Mouse (Mus musculus) lung, embryonic 14.5 days (tissue): ENCODE data around the gene Gm37419. TPM values are rescaled to one million over a fixed set of nuclear protein-coding genes. Genes with fewer than 3 reads are reported as not detected.

Experiments
- ATAC-seq: fragments of 200-750 bp; cut with Nextera tagmentation; 2 replicates; pipeline ENCODE4 v1.8.0; 2017; ENCODE audit warnings: mild to moderate bottlenecking, moderate TSS enrichment, moderate library complexity; ENCODE audit not compliant: insufficient read depth
- DNase-seq: peaks from one replicate; pipeline ENCODE4 v3.0.0-alpha.2; 2015
- H3K27ac ChIP-seq: fragments of 300-500 bp; sonication (generic); 2 replicates; pipeline ENCODE4 v1.5.1; 2014; ENCODE audit warnings: low read depth, mild to moderate bottlenecking, moderate library complexity
- H3K27me3 ChIP-seq: fragments of 300-500 bp; sonication (generic); 2 replicates; pipeline ENCODE4 v1.6.1; 2014; ENCODE audit warnings: low read length, control low read depth; ENCODE audit not compliant: insufficient read depth
- H3K36me3 ChIP-seq: fragments of 300-500 bp; sonication (generic); 2 replicates; pipeline ENCODE4 v1.6.1; 2014; ENCODE audit warnings: control low read depth; ENCODE audit not compliant: insufficient read depth
- H3K4me1 ChIP-seq: fragments of 300-500 bp; sonication (generic); 2 replicates; pipeline ENCODE4 v1.6.1; 2014; ENCODE audit warnings: antibody characterized with exemption, control low read depth; ENCODE audit not compliant: insufficient read depth
- H3K4me2 ChIP-seq: fragments of 300-500 bp; sonication (generic); 2 replicates; pipeline ENCODE4 v1.6.1; 2014; ENCODE audit warnings: mild to moderate bottlenecking
- H3K4me3 ChIP-seq: fragments of 300-500 bp; sonication (generic); 2 replicates; pipeline ENCODE4 v1.5.1; 2014; ENCODE audit warnings: low read depth, low read length
- H3K9ac ChIP-seq: fragments of 300-500 bp; sonication (generic); 2 replicates; pipeline ENCODE4 v1.6.1; 2014
- H3K9me3 ChIP-seq: fragments of 300-500 bp; sonication (generic); 2 replicates; pipeline ENCODE4 v1.6.1; 2016; ENCODE audit warnings: low read depth, low read length, control low read depth
- CTCF ChIP-seq: IDR thresholded peaks from 2 replicates; pipeline ENCODE4 v1.5.1; 2016; ENCODE audit warnings: antibody characterized with exemption, low read depth
- WGBS: fragments of 180-500 bp; shearing (Covaris S2); extraction: QIAGEN DNeasy Blood & Tissue Kit; methylation state at CpG from one replicate; pipeline ENCODE4 v1.1.7; 2014; 5-methylcytosine and 5-hydroxymethylcytosine counted together
- polyA plus RNA-seq: library from polyadenylated mRNA; unstranded; fragments of >200 nt; fragmentation: Nextera tagmentation; extraction: Ambion mirVana; gene quantifications from 2 replicates; pipeline ENCODE4 v1.2.1, GENCODE M21; 2014

The Gm37419 gene
- polyA plus RNA-seq, 1 experiment from 2014 or later: not detected

GRCm38 (mm10) chr16:23990161-23990970 is 2.1 kb downstream of the Gm37419 start:
- DNase-seq: no peak
- 44% methylated on average over 11 of the region's 11 CpGs for WGBS
- Histone ChIP-seq H3K4me1 (no peaks in the 10 kb centered on the region; the same call in 1 of the 2 replicates), H3K27ac (no peak overlapping the region), H3K4me3 (peak overlapping the region; percentile 75), H3K9ac (peak overlapping the region; percentile 84), H3K9me3 (no peaks in the 10 kb centered on the region), H3K27me3 (peaks cover 10% of the 10 kb centered on the region; the same call in 1 of the 2 replicates), H3K4me2 (peak overlapping the region; percentile 93), H3K36me3 (no peaks in the 10 kb centered on the region)
- ATAC-seq: no peak
- TF ChIP-seq CTCF: no peak

- Histone ChIP-seq H3K4me1 (no peaks in the 10 kb centered on the region; the same call in 1 of the 2 replicates), H3K9me3 (no peaks in the 10 kb centered on the region), H3K36me3 (no peaks in the 10 kb centered on the region), H3K9ac (no peak overlapping the region), H3K27me3 (peaks cover 3% of the 10 kb centered on the region; the same call in 1 of the 2 replicates), H3K4me3 (no peak overlapping the region), H3K4me2 (no peak overlapping the region), H3K27ac (no peak overlapping the region)
- peak; percentile 94 for TF ChIP-seq CTCF
- ATAC-seq (no peak), DNase-seq (peak; percentile 91)
- 5% methylated on average over 4 of the region's 4 CpGs for WGBS
Observed at GRCm38 (mm10) chr16:23991170-23991569, 2.9 kb downstream of the Gm37419 start.

GRCm38 (mm10) chr16:23991846-23992580 is 3.7 kb downstream of the Gm37419 start:
- 82% methylated on average over 14 of the region's 14 CpGs for WGBS
- DNase-seq: no peak

GRCm38 (mm10) chr16:23993351-23994321 is 5.4 kb downstream of the Gm37419 start:
- WGBS: 30% methylated on average over 17 of the region's 17 CpGs

More at GRCm38 (mm10) chr16:23991846-23992580, 3.7 kb downstream of the Gm37419 start:
- no peak overlapping the region for H3K9ac ChIP-seq
- ATAC-seq: no peak
- no peak overlapping the region for H3K4me3 ChIP-seq
- no peaks in the 10 kb centered on the region; the same call in 1 of the 2 replicates for H3K4me1 ChIP-seq
- H3K27ac ChIP-seq: no peak overlapping the region
- H3K27me3 ChIP-seq: no peaks in the 10 kb centered on the region
- no peak overlapping the region for H3K4me2 ChIP-seq
- H3K36me3 ChIP-seq: no peaks in the 10 kb centered on the region
- TF ChIP-seq CTCF: no peak
- no peaks in the 10 kb centered on the region for H3K9me3 ChIP-seq

GRCm38 (mm10) chr16:23996342-23996741 is 8.1 kb downstream of the Gm37419 start:
- H3K27me3 ChIP-seq: no peaks in the 10 kb centered on the region
- H3K27ac ChIP-seq: no peak overlapping the region
- no peak for TF ChIP-seq CTCF
- H3K9ac ChIP-seq: no peak overlapping the region
- H3K4me1 ChIP-seq: no peaks in the 10 kb centered on the region
- WGBS: 71% methylated on average over 7 of the region's 7 CpGs
- H3K9me3 ChIP-seq: no peaks in the 10 kb centered on the region
- no peak for DNase-seq
- H3K4me2 ChIP-seq: no peak overlapping the region
- no peak overlapping the region for H3K4me3 ChIP-seq
- H3K36me3 ChIP-seq: no peaks in the 10 kb centered on the region
- no peak for ATAC-seq

More at GRCm38 (mm10) chr16:23993351-23994321, 5.4 kb downstream of the Gm37419 start:
- H3K27me3 ChIP-seq: no peaks in the 10 kb centered on the region
- no peak overlapping the region for H3K4me3 ChIP-seq
- ATAC-seq (peak; percentile 22), DNase-seq (peak; percentile 67)
- H3K9ac ChIP-seq: no peak overlapping the region
- TF ChIP-seq CTCF: no peak
- H3K27ac ChIP-seq: peak overlapping the region; percentile 19; the same call in 1 of the 2 replicates
- no peaks in the 10 kb centered on the region for H3K36me3 ChIP-seq
- no peaks in the 10 kb centered on the region for H3K9me3 ChIP-seq
- peak overlapping the region; percentile 44 for H3K4me2 ChIP-seq
- no peaks in the 10 kb centered on the region; the same call in 1 of the 2 replicates for H3K4me1 ChIP-seq

- DNase-seq (no peak), ATAC-seq (no peak)
- Histone ChIP-seq H3K9ac (no peak overlapping the region), H3K4me3 (no peak overlapping the region), H3K27ac (no peak overlapping the region), H3K9me3 (no peaks in the 10 kb centered on the region), H3K27me3 (no peaks in the 10 kb centered on the region), H3K4me2 (no peak overlapping the region), H3K36me3 (no peaks in the 10 kb centered on the region), H3K4me1 (no peaks in the 10 kb centered on the region)
- 50% methylated on average over 3 of the region's 3 CpGs for WGBS
- no peak for TF ChIP-seq CTCF
Observed at GRCm38 (mm10) chr16:23997228-23997627, 8.9 kb downstream of the Gm37419 start.
